Mouse (Mus musculus): Measurements from ENCODE around the gene Wdr31.

GRCm38 (mm10) chr4:62425891-62426290 lies 44.8 kb downstream of the Wdr31 start:
- TF ChIP-seq EP300 (IDR thresholded peaks at IDR 0.05; ENCODE audit: insufficient read depth, low read depth, low read length): no peak
- TF ChIP-seq POLR2A (IDR thresholded peaks at IDR 0.05; ENCODE audit: insufficient read depth, low read length): no peak
- no peak for TF ChIP-seq CTCF (IDR thresholded peaks at IDR 0.05; ENCODE audit: low read depth, low read length)

All from ES-Bruce4 (cell line).